Mouse (Mus musculus): ENCODE measurements around the gene Pdzd2. TPM values are rescaled to one million over a fixed set of nuclear protein-coding genes. Genes with fewer than 3 reads are reported as not detected.

Pdzd2 gene
- polyA plus RNA-seq, 1 experiment from 2014 or later = 22.1 TPM

GRCm38 (mm10) chr15:12451448-12451847, 288.3 kb downstream of the Pdzd2 start:
- H3K9me3 ChIP-seq (ENCODE audit: control insufficient read depth, low read length) = no peaks in the 10 kb centered on the region
- H3K4me1 ChIP-seq (ENCODE audit: control insufficient read depth, insufficient read depth, low read length) = peaks cover 22% of the 10 kb centered on the region
- H3K27me3 ChIP-seq (ENCODE audit: control insufficient read depth, insufficient read depth, low read length) = no peaks in the 10 kb centered on the region
- peak; percentile 48 for DNase-seq (ENCODE audit: low spot score)
- WGBS = 16% methylated on average over 4 of the region's 4 CpGs
- H3K4me3 ChIP-seq (ENCODE audit: low read depth, low read length) = no peak overlapping the region
- 0 out of 2 replicates have a peak, but pooled peaks have one; percentile 36 for ATAC-seq (ENCODE audit: insufficient number of reproducible peaks, low FRiP score, low TSS enrichment, low read depth)
- H3K9ac ChIP-seq (ENCODE audit: low read length) = no peak overlapping the region
- no peak overlapping the region for H3K4me2 ChIP-seq (ENCODE audit: low read depth, severe bottlenecking)
- H3K27ac ChIP-seq (replicated peaks; ENCODE audit: low read depth, low read length) = peak overlapping the region; percentile 54; the same call in 1 of the 2 replicates
- no peaks in the 10 kb centered on the region for H3K36me3 ChIP-seq (ENCODE audit: control insufficient read depth, insufficient read depth, low read length)

GRCm38 (mm10) chr15:12450790-12451189, 288.9 kb downstream of the Pdzd2 start:
- Histone ChIP-seq H3K27me3 (ENCODE audit: control insufficient read depth, insufficient read depth, low read length) (no peaks in the 10 kb centered on the region), H3K27ac (replicated peaks; ENCODE audit: low read depth, low read length) (peak overlapping the region; percentile 54; the same call in 1 of the 2 replicates), H3K9ac (ENCODE audit: low read length) (no peak overlapping the region), H3K4me1 (ENCODE audit: control insufficient read depth, insufficient read depth, low read length) (peaks cover 19% of the 10 kb centered on the region; the same call in 1 of the 2 replicates), H3K9me3 (ENCODE audit: control insufficient read depth, low read length) (no peaks in the 10 kb centered on the region), H3K4me2 (ENCODE audit: low read depth, severe bottlenecking) (no peak overlapping the region), H3K36me3 (ENCODE audit: control insufficient read depth, insufficient read depth, low read length) (no peaks in the 10 kb centered on the region), H3K4me3 (ENCODE audit: low read depth, low read length) (no peak overlapping the region)
- ATAC-seq (ENCODE audit: insufficient number of reproducible peaks, low FRiP score, low TSS enrichment, low read depth) (no peak), DNase-seq (ENCODE audit: low spot score) (no peak)
- WGBS = 46% methylated on average over 6 of the region's 6 CpGs

GRCm38 (mm10) chr15:12449321-12449720, 290.4 kb downstream of the Pdzd2 start:
- no peaks in the 10 kb centered on the region for H3K36me3 ChIP-seq (ENCODE audit: control insufficient read depth, insufficient read depth, low read length)
- DNase-seq (ENCODE audit: low spot score) (no peak), ATAC-seq (ENCODE audit: insufficient number of reproducible peaks, low FRiP score, low TSS enrichment, low read depth) (no peak)
- no peaks in the 10 kb centered on the region for H3K9me3 ChIP-seq (ENCODE audit: control insufficient read depth, low read length)
- peaks cover 19% of the 10 kb centered on the region; the same call in 1 of the 2 replicates for H3K4me1 ChIP-seq (ENCODE audit: control insufficient read depth, insufficient read depth, low read length)
- 90% methylated on average over 2 of the region's 2 CpGs for WGBS
- H3K27ac ChIP-seq (replicated peaks; ENCODE audit: low read depth, low read length) = no peak overlapping the region
- no peak overlapping the region for H3K4me3 ChIP-seq (ENCODE audit: low read depth, low read length)
- no peaks in the 10 kb centered on the region for H3K27me3 ChIP-seq (ENCODE audit: control insufficient read depth, insufficient read depth, low read length)
- H3K9ac ChIP-seq (ENCODE audit: low read length) = no peak overlapping the region
- no peak overlapping the region for H3K4me2 ChIP-seq (ENCODE audit: low read depth, severe bottlenecking)

- Histone ChIP-seq H3K27ac (replicated peaks; ENCODE audit: low read depth, low read length) (no peak overlapping the region), H3K36me3 (ENCODE audit: control insufficient read depth, insufficient read depth, low read length) (no peaks in the 10 kb centered on the region), H3K9me3 (ENCODE audit: control insufficient read depth, low read length) (no peaks in the 10 kb centered on the region), H3K4me2 (ENCODE audit: low read depth, severe bottlenecking) (no peak overlapping the region), H3K4me1 (ENCODE audit: control insufficient read depth, insufficient read depth, low read length) (peaks cover 13% of the 10 kb centered on the region; the same call in 1 of the 2 replicates), H3K27me3 (ENCODE audit: control insufficient read depth, insufficient read depth, low read length) (no peaks in the 10 kb centered on the region), H3K9ac (ENCODE audit: low read length) (no peak overlapping the region), H3K4me3 (ENCODE audit: low read depth, low read length) (no peak overlapping the region)
- whole genome bisulfite sequencing = 71% methylated on average over 10 of the region's 10 CpGs
- no peak for ATAC-seq (ENCODE audit: insufficient number of reproducible peaks, low FRiP score, low TSS enrichment, low read depth)
- DNase-seq (ENCODE audit: low spot score) = no peak
These were observed 292.7 kb downstream of the Pdzd2 start for GRCm38 (mm10) chr15:12447021-12447434.

- no peak overlapping the region for H3K4me2 ChIP-seq (ENCODE audit: low read depth, severe bottlenecking)
- H3K9me3 ChIP-seq (ENCODE audit: control insufficient read depth, low read length) = no peaks in the 10 kb centered on the region
- ATAC-seq (ENCODE audit: insufficient number of reproducible peaks, low FRiP score, low TSS enrichment, low read depth) = no peak
- no peak overlapping the region for H3K4me3 ChIP-seq (ENCODE audit: low read depth, low read length)
- H3K27me3 ChIP-seq (ENCODE audit: control insufficient read depth, insufficient read depth, low read length) = no peaks in the 10 kb centered on the region
- H3K9ac ChIP-seq (ENCODE audit: low read length) = no peak overlapping the region
- no peak overlapping the region for H3K27ac ChIP-seq (replicated peaks; ENCODE audit: low read depth, low read length)
- 92% methylated on average over 5 of the region's 5 CpGs for WGBS
- DNase-seq (ENCODE audit: low spot score) = no peak
- H3K4me1 ChIP-seq (ENCODE audit: control insufficient read depth, insufficient read depth, low read length) = 0 out of 2 replicates have a peak, but pooled peaks cover 2% of the 10 kb centered on the region
- no peaks in the 10 kb centered on the region for H3K36me3 ChIP-seq (ENCODE audit: control insufficient read depth, insufficient read depth, low read length)
These were observed 295.2 kb downstream of the Pdzd2 start for GRCm38 (mm10) chr15:12444551-12444950.

GRCm38 (mm10) chr15:12439351-12439751, 300.4 kb downstream of the Pdzd2 start:
- no peak overlapping the region for H3K27ac ChIP-seq (replicated peaks; ENCODE audit: low read depth, low read length)
- ATAC-seq (ENCODE audit: insufficient number of reproducible peaks, low FRiP score, low TSS enrichment, low read depth) = no peak
- no peak for DNase-seq (ENCODE audit: low spot score)

GRCm38 (mm10) chr15:12438691-12439090, 301.0 kb downstream of the Pdzd2 start:
- 75% methylated on average over 6 of the region's 6 CpGs for WGBS
- Histone ChIP-seq H3K4me2 (ENCODE audit: low read depth, severe bottlenecking) (no peak overlapping the region), H3K36me3 (ENCODE audit: control insufficient read depth, insufficient read depth, low read length) (no peaks in the 10 kb centered on the region), H3K4me3 (ENCODE audit: low read depth, low read length) (no peak overlapping the region), H3K9ac (ENCODE audit: low read length) (no peak overlapping the region), H3K27ac (replicated peaks; ENCODE audit: low read depth, low read length) (no peak overlapping the region), H3K4me1 (ENCODE audit: control insufficient read depth, insufficient read depth, low read length) (peaks cover 8% of the 10 kb centered on the region), H3K27me3 (ENCODE audit: control insufficient read depth, insufficient read depth, low read length) (no peaks in the 10 kb centered on the region), H3K9me3 (ENCODE audit: control insufficient read depth, low read length) (no peaks in the 10 kb centered on the region)
- DNase-seq (ENCODE audit: low spot score) = no peak
- no peak for ATAC-seq (ENCODE audit: insufficient number of reproducible peaks, low FRiP score, low TSS enrichment, low read depth)

More at GRCm38 (mm10) chr15:12439351-12439751, 300.4 kb downstream of the Pdzd2 start:
- H3K9me3 ChIP-seq (ENCODE audit: control insufficient read depth, low read length) = no peaks in the 10 kb centered on the region
- no peak overlapping the region for H3K4me2 ChIP-seq (ENCODE audit: low read depth, severe bottlenecking)
- H3K36me3 ChIP-seq (ENCODE audit: control insufficient read depth, insufficient read depth, low read length) = no peaks in the 10 kb centered on the region
- H3K4me3 ChIP-seq (ENCODE audit: low read depth, low read length) = no peak overlapping the region
- 63% methylated on average over 6 of the region's 6 CpGs for WGBS
- no peak overlapping the region for H3K9ac ChIP-seq (ENCODE audit: low read length)
- H3K27me3 ChIP-seq (ENCODE audit: control insufficient read depth, insufficient read depth, low read length) = no peaks in the 10 kb centered on the region
- H3K4me1 ChIP-seq (ENCODE audit: control insufficient read depth, insufficient read depth, low read length) = peaks cover 5% of the 10 kb centered on the region

GRCm38 (mm10) chr15:12438081-12438480, 301.6 kb downstream of the Pdzd2 start:
- DNase-seq (ENCODE audit: low spot score) = no peak

GRCm38 (mm10) chr15:12435910-12436309, 303.8 kb downstream of the Pdzd2 start:
- ATAC-seq (ENCODE audit: insufficient number of reproducible peaks, low FRiP score, low TSS enrichment, low read depth) (no peak), DNase-seq (ENCODE audit: low spot score) (no peak)
- Histone ChIP-seq H3K4me2 (ENCODE audit: low read depth, severe bottlenecking) (no peak overlapping the region), H3K36me3 (ENCODE audit: control insufficient read depth, insufficient read depth, low read length) (no peaks in the 10 kb centered on the region), H3K4me3 (ENCODE audit: low read depth, low read length) (no peak overlapping the region), H3K27me3 (ENCODE audit: control insufficient read depth, insufficient read depth, low read length) (no peaks in the 10 kb centered on the region), H3K9ac (ENCODE audit: low read length) (no peak overlapping the region), H3K9me3 (ENCODE audit: control insufficient read depth, low read length) (no peaks in the 10 kb centered on the region), H3K27ac (replicated peaks; ENCODE audit: low read depth, low read length) (no peak overlapping the region), H3K4me1 (ENCODE audit: control insufficient read depth, insufficient read depth, low read length) (peaks cover 8% of the 10 kb centered on the region)
- WGBS = 81% methylated on average over 8 of the region's 8 CpGs

More at GRCm38 (mm10) chr15:12438081-12438480, 301.6 kb downstream of the Pdzd2 start:
- ATAC-seq (ENCODE audit: insufficient number of reproducible peaks, low FRiP score, low TSS enrichment, low read depth) = no peak
- Histone ChIP-seq H3K9ac (ENCODE audit: low read length) (no peak overlapping the region), H3K27ac (replicated peaks; ENCODE audit: low read depth, low read length) (no peak overlapping the region), H3K27me3 (ENCODE audit: control insufficient read depth, insufficient read depth, low read length) (no peaks in the 10 kb centered on the region), H3K4me1 (ENCODE audit: control insufficient read depth, insufficient read depth, low read length) (peaks cover 8% of the 10 kb centered on the region), H3K4me2 (ENCODE audit: low read depth, severe bottlenecking) (no peak overlapping the region), H3K36me3 (ENCODE audit: control insufficient read depth, insufficient read depth, low read length) (no peaks in the 10 kb centered on the region), H3K4me3 (ENCODE audit: low read depth, low read length) (no peak overlapping the region), H3K9me3 (ENCODE audit: control insufficient read depth, low read length) (no peaks in the 10 kb centered on the region)
- WGBS = 82% methylated on average over 11 of the region's 11 CpGs

Measured in limb, embryonic 11.5 days (tissue).